Mouse (Mus musculus) yolk sac, embryonic 10.5 days (tissue): ENCODE measurements around the gene Ahnak2.
"Not testable (repeated sequence)": the region's sequence is repeated elsewhere in the genome, so short reads cannot be mapped to it uniquely, and the experiment has no call there.

Source experiments
- DNase-seq: peaks from one replicate; pipeline ENCODE4 v3.0.0-alpha.2; 2017; ENCODE audit warnings: low spot score

Ahnak2 gene

DNA sequence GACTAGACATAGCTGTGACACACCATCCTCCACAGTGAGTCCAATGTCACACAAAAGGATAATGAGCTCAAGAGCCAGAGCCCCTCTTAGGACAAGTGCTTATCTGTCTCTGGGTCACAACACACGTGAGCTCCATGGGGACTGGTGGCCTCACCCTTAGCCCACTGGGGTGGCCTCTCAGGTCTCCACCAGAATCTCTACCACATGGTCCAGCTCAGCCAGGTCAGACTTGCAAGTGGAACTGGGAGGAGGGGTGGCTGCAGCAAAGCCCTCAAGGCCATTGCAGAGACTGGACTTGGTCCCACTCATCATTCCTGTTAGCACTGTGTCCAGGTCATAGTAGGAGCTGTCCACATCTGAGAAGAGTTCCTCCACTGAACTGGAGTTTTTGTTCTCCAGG, 18.8 kb upstream of the Ahnak2 start:
- no peak for DNase-seq

- no peak for DNase-seq
Observed at GRCm38 (mm10) chr12:112820401-112820999, 18.0 kb upstream of the Ahnak2 start.

- no peak for DNase-seq
Observed at GRCm38 (mm10) chr12:112819057-112819662, 16.7 kb upstream of the Ahnak2 start.

GRCm38 (mm10) chr12:112816866-112817265, 14.4 kb upstream of the Ahnak2 start:
- not testable (repeated sequence) for DNase-seq

DNA sequence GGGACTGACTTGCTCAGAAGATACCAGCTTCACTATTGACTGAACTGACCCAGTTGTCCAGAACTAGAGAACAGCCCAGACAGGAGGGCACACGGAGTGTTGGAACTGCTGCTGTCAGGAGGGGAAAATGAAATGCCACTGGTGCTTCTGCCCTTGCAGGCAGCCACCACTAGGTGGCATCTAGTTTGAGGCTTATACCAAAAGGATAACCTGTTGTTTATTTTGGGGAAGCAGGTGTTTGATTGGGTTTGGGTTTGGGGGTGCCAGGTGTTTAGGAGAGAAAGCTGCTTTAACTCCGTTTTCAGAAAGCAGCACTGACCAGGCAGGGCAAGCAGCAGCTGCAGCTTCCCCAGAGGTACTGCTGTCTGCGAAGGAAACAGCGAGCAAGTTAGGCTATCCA, 13.8 kb upstream of the Ahnak2 start:
- DNase-seq, result no peak

GRCm38 (mm10) chr12:112814682-112815470, 12.4 kb upstream of the Ahnak2 start:
- no peak for DNase-seq

DNA sequence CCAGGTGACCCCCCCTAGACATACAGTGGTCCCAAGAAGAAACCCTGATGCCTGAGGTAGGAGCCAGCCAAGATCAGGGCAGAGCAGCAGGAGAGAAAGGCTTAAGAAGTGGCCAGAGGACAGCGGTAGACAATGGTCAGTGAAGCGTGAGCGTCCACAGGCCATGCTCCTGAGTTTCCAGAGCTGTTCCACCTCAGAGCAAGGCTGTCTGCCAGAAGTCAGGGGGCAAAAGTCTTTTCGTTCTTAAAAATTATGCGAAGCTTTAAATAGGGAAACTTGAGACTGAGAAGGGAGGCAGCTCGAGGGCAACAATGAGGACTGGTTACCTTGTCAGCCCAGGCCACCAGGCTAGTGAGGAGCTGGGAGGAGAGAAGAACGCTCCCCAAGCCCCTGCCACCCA, 10.9 kb upstream of the Ahnak2 start:
- no peak for DNase-seq

- DNase-seq, result no peak
Observed at GRCm38 (mm10) chr12:112810092-112810885, 7.8 kb upstream of the Ahnak2 start.

DNA sequence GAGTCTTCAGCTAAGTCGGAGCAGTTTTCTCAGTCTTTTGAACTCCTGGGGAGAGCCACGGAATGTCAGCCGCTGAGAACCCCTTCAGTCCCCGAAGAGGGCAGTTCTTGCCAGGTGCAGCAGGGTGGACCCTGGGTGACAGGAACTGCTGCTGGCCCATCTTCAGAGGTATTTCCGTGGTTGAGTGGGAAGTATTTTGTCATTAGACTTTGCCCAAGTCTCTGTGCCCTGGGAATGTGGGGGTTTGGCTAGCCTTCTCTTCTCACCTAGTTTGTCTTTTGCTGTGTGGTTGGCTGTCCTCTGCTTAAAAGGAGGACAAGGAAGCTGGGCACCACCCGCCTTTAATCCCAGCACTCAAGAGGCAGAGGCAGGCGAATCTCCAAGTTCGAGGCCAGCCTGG, 7.2 kb upstream of the Ahnak2 start:
- no peak for DNase-seq

DNA sequence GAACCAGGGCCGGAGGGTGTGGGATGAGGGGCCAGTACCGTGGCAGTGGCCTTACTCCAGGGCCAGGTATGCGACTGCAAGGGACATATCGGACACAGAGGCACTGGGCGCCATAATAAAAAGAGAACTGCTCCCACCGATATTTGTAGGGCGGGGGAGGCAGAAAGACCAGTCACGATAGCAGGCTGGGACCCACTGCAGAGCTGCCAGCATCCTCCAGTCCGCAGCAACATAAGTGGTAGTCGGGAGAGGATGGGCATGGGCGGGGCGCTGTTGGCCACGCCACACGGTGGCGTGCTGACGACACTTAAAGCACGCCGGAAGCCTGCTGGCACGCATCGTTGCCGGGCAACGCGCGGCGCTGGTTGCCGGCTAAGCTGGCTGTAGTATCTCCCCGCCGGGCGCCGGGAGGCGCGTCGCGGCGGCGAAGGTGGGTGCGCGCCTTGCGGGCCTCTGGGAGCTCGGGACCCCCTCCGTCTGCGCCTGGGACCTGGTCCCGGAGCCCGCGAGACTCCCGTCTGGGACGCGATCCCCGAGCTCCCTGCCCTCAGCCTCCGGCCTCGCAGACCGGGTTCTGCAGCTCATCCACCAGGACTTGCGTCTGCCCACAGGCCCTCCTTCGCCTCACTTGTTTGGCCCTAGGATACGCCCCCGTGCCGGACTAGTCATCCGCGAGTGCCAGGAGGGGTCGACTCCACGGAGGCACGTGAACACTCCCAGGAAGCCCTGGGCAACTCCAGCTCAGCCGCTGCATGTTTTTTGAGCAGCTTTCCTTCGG, 6.3 kb upstream of the Ahnak2 start, which contains the start of gene Clba1:
Gene Clba1, plus strand, starts transcription at position 351 of the 778 bp plus-strand sequence.
- peak; percentile 84 for DNase-seq

GRCm38 (mm10) chr12:112808212-112808586, 5.7 kb upstream of the Ahnak2 start:
- DNase-seq, result no peak

- DNase-seq, result no peak
Observed at GRCm38 (mm10) chr12:112807796-112808195, 5.3 kb upstream of the Ahnak2 start.

GRCm38 (mm10) chr12:112806044-112806443, 3.6 kb upstream of the Ahnak2 start:
- no peak for DNase-seq

DNA sequence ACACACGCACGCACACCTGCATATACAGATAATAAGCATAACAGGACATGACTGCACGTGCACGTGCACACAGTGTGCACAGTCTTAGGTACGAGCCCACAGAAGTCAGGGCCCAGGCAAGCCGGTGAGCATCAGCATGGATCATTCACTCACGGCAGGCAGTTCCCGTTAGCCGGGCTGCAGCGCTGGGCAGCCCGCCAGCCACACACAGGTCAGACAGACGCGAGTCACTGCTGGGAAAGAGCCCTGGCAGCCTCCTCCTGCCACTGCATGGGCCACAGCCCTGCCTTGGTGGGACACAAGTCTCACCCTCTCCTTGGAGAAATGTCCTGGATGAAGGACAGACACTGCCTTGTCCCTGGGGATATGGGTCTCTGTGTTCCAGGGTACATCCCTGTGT, 1.6 kb upstream of the Ahnak2 start:
- DNase-seq, result no peak

DNA sequence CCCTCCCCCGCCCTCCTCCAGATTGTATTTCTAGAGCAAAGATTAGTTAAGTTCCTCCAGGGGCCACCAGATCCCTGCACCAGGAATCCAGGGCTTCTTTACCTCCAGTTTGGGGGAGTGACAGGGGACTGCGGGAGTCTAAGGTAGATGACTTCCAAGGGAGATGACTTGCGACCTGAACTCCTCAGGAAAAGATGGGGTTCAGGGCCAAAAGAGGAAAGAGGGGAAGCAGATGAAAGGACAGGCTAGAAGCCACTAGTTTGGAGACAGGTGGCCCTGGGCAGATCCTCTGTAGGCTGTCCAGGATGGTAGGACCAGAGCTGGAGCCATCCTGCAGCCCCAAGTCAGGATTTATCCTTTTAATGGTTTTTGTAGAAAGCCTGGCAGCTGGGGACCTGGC, 460 bp upstream of the Ahnak2 start:
- DNase-seq, result no peak

- no peak for DNase-seq
Observed at GRCm38 (mm10) chr12:112800476-112800875, 2.0 kb downstream of the Ahnak2 start.

DNA sequence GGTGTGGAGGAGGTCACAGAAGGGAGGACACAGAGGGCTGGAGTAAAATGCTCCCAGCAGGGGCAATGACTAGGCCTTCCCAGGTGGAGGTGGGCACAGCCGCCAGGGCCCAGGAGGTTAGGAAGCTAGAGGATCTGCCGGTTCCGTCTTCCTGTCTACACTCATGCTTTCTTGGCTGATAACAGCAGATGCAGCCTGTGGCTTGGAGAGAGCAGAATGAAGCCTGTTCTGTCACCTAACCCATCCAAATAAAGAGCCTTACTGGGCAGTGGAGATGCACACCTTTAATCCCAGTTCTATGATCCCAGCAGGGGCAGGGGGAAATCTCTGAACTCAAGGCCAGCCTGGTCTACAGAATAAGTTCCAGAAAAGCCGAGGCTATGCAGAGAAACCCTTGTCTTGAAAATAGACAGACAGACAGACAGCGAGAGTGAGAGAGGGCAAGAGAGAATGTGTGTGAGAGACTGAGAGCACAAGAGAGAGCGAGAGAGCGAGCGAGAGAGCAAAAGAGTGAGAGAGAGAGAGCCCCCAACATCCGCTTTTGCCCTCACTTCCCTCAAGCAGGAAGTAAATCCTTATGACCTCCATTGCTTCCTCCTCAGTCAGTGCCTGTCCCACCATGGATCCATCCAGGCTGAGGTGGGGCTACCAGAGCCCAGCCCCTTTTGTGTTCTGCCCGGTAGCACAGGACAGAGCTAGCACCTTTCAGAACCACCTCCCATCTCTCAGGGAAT, 3.1 kb downstream of the Ahnak2 start:
- DNase-seq, result no peak

DNA sequence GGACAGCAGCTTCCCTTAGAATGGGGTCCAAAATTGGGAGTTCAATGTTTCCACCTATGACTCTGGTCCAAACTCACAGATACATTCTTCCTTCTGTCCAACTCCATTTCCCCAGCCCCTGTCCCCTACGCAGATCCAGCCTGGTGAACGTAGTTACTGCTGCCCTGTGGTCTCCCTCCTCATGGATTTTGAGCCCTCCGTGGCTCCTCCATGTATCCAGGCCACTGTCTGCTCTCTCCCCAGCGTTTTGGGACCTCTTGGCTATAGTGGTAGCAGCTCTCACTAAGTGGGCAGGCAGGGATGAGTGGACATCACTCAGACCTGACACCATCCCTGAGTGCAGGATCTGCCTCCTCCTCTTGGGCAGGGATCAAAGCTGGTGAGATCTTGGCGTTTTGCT, 3.7 kb downstream of the Ahnak2 start:
- DNase-seq, result no peak

DNA sequence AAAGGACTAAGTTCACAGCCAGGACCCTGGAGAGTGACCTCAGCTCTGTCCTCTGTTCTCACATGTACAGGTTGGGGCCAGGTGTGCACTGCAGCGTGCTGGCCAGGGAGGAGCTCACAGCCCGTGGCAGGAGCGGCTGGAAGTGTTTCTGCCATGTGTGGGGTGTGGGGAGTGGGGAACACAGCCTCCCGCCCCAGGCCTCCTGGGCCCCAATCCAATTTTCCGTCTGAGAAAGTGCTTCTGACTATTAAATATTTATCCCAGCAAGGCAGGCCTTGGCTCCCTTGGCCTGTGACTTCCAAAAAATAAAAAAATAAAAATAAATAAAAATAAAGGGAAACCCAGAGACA, 4.2 kb downstream of the Ahnak2 start:
- no peak for DNase-seq

DNA sequence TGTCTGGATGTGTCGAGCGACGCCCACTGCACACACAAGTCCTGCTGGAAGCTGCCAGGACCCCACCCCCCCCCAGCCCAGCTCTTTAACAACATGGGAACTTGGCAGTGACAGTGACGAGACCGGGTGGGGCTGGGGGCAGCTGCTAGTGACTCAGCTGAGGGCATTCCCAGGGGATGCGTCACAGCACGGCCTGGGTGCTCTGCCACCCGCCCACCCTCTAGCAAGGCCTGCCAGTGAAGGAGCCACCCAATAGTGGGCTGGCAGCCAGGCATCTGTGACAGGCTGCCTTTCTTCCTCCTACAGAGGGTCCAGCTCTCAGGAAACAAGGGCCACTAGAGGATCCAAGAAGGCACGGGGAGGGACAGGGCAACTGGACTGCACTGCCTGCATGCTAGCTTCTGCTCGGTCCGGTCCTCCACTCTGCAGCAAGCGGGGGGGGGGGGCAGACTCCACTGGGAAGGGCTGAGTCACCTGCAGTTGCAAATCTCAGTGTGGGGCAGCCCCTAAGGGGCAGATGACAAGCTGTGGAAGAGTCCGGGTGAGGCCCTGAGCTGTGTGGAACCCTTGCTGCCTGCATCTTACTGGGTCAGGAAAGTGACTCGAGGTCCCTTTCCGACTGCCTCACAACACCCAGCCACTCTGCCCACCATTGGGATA, 4.7 kb downstream of the Ahnak2 start:
- no peak for DNase-seq
